Mouse (Mus musculus): ENCODE data around the gene Tfpt. TPM values are rescaled to one million over a fixed set of nuclear protein-coding genes. Genes with fewer than 3 reads are reported as not detected.

Tfpt gene
- 10 to 100 TPM; 36.0 to 40.5 TPM for total RNA-seq (2021)

DNA sequence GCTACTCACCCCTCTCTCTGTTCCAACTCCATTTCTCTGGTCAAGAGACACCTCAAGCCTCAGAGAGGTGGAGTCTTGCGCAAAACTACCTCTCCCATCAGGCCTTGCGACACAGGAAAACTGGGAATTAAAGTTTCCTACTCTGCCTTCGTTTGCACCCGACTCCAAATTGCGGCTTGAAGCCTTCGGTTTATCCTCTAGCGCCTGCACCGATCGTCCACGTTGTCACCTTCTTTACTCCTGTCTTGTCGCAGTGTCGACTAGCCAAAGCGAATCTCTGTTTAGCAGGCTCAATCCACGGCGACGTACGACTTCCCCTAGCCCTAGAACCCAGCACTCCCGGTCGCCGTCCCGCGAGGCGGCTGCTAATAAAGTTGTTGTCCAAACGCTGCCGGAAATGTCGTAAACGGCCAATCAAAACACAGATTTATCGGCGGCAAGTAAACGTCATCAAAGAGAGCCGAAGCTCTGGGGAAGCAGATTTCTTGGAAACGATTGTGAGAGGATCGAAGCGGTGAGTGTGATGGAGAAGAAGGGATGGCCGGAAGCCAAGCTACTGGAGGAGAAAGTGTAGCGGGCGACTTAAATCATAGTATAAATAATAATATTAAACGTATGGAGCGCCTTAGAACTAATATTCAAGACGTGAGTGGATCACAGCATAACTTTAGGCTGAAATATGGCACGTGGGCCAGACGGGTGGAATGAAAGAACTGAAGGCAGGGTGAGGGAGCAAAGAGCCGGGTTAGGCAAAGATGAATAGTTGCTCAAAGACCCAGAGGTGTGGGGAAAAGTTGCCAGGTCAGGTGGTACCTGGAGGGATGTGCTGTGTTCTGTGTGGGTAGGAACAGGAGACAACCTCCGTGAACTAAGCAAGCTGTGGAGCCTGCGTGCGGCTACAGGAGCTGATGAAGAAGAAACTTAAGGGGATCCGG lies at the start of gene Tfpt, which contains the start of gene Prpf31:
TSS of gene Tfpt (minus strand) at position 387 of the 935 bp plus-strand sequence.
TSS of gene Prpf31 (plus strand) at position 443 of the 935 bp plus-strand sequence.
- DNase-seq (ENCODE audit: extremely low spot score in 1 of 2, low spot score in 1 of 2) = peak; percentile 82 to 92

DNA sequence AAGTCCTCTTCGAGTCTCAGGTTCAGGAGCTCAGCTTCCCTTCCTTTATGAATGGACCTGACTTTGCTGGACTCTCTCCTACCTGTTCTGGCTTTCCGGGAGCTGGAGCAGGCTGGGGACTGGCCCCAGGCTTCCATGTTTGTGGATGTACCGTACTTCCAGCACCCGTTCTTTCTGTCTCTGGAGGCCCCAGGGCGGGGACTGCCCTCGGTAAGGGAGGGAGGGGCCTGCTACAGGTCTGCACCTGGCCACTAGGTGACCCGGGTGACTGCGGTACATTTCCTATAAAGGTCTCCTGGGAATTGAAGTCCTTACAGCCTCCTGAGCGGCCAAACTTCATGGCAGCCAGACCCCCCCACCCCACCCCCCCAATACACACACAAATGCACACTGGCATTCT lies 47.6 kb upstream of the Tfpt start, which contains the start of gene Tmc4:
TSS of gene Tmc4 (minus strand) at position 212 of the 400 bp plus-strand sequence.
- no peak for DNase-seq (ENCODE audit: extremely low spot score in 1 of 2, low spot score in 1 of 2)

DNA sequence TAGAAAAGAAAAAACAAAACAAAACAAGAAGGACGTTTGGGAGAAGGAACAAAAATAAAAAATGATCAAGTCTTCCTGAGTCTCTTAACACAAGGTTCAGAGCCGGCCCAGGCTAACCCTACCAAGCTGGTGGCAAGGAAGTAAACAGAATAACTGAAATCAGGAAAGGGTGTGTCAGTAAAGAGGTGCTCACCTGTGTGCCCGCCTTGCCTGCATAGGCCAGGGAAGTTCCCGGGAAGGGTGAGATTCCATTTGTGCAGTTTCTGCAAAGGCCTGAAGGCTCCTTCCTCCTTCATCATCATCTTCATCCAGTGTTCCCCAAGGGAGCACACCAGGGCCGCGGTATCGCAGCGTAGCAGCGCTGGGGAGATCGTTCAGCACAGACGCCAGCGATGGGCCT lies 46.6 kb upstream of the Tfpt start:
- DNase-seq (ENCODE audit: extremely low spot score in 1 of 2, low spot score in 1 of 2) = no peak

DNA sequence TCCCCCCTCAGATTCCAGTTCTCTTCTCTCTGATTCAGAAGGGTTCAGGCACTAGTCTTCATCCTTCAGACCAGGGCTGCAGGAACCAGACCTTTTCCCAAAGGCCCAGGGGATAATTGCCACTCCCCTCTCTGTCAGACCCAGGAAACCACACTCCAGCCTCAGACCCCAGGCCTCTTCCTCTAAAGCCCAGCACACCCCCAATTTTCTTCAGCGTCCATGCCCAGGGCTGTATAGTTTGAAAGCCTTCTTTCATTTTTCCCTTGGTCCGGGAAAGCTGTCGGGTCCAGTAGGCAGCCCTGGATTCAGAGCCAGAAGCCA lies 45.5 kb upstream of the Tfpt start:
- no peak for DNase-seq (ENCODE audit: extremely low spot score in 1 of 2, low spot score in 1 of 2)

DNA sequence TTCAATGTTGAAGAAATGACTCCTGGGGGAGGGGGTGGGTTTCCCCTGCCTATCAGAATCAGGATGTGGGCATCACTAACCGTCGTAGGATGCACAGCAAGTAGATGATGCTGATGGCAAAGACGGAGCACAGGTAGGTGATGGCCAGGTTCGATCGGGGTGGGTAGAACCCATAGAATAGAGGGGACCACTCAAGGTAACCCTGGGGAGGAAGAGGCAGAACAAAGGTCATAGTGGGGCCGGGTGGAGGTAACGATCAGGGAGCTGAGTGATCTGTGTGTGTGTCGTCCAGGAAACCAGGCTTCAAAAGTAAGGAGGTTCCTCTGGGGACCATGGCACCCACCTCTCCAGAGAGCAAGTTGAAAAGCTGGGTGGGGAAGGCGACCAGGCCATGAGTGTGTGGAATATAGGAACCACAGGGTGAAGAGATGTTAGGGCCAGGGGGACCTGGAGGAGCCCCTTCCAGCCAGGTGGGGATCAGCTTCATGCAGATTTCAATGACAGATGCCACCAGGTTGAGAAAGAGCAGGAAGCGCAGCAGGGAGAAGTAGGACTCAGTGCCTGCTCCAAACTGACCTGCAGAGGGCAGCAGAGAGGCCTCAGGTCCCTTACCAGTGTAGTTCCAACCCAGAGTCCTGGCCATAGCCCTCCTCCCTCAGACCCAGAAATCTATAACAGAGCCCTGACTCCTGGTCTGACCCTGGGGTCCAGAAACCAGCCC lies 44.9 kb upstream of the Tfpt start:
- peak; percentile 79 to 95 for DNase-seq (ENCODE audit: extremely low spot score in 1 of 2, low spot score in 1 of 2)

DNA sequence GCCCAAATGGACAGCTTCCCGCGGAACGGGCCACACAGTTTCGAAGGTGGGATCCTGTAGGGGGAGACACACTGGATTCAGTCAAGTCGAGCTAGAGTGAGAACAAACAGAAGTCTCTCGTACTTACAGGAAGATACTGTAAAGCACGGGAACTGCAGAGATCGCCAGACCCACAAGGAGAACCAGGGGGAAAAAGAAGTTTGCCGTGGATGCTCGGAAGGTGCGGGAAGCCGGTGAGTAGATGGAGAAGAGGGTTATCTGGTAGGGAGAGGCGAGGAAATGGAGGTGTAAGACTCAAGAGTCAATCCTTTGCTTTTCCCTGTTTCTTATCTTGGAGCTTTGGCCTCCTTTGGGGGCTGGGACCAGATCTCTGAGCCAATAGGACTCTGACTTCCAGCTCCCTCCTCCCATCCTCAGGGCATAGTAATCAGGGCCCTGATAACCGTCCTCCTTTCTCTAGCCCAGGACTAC lies 37.2 kb upstream of the Tfpt start:
- no peak for DNase-seq (ENCODE audit: extremely low spot score in 1 of 2, low spot score in 1 of 2)

DNA sequence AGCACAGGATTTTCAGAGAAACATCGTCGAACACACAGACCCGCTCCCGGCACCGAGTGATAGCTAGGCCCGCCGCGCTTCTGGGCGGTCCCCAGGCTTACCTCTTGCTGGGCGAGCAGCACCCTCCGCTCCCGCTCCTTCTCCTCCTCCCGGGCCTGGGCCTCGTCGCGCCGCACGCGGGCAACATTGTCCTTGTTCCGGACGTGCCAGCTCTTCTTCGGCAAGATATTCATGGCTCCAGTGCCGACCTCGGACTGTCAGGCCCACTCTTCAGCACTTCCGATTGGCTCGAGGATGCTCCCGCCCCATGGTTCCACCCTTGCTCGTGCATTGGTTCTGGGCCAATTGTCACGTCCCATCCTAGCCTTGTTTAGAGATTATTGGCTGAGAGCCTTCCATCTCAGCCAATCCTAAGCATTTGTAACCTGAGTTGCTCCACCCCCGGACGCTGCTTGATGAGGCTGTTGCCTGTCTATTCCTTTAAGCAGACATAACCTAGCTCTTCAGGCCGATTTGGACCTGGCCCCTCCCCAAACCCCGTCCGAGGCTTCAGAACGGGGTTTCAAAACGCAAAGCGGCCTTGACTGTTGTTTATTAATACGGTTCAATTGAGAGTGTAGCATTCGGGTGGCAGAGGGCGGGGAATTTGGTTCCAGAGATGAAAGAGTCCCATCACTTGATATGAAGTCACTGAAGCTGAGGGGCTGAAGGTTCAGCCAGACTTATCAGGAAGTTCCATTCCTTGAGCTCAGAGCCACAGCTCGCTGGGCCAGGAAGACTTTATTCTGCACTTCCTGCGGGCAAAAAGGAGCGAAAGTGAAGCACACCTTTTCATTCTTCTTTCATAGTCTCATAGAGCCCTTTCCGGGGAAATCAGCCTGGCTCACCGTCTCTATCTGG lies 35.7 kb upstream of the Tfpt start, which contains the start of gene Leng1:
TSS of gene Leng1 (minus strand) at position 626 of the 900 bp plus-strand sequence.
- DNase-seq (ENCODE audit: extremely low spot score in 1 of 2, low spot score in 1 of 2) = peak; percentile 84 to 86

DNA sequence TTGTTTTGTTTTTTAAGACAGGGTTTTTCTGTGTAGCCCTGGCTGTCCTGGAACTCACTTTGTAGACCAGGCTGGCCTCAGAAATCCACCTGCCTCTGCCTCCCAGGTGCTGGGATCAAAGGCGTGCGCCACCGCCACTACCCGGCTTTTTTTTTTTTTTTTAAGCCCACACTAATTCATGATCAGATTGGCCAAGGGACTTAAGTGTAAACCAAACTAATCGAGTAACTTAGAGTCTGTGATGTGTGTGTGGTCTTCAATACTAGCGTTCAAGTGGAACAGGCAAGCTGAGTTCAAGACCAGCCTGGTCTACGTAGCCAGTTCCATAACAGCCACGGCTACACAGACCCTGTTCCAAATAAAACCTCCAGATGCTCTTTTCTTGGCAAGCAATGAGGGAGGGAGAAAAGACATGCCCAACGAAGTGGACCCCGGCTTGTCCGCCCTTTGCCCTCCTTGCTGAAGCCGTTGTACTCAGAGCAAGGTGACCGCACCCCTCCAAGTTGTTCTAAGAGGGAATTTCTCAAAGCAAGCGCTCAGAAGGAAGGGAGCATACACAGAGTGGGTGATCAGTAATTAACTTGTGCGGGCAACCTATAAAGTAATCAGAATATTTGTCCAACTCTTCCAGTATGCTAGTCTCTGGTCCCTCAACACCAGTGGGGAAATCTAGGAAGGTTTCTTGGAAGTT lies 34.9 kb upstream of the Tfpt start:
- DNase-seq (ENCODE audit: extremely low spot score in 1 of 2, low spot score in 1 of 2) = no peak

DNA sequence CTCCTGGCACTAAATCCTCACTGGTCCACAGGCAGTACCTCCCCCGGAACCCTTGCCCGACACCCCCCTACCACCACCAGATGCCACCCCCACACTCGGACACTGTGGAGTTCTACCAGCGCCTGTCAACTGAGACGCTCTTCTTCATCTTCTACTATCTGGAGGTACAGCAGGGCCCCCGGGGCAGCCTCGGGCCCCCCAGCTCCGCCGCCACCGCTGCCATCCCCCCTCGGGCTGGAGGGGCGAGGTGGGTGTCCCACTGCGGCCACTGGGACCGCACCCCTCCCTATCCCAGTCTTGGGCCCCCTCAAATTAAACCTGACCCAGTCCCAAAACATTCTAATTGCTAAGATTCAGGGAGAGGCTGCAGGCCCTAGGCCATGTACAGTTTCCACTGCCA lies 28.8 kb upstream of the Tfpt start:
- DNase-seq (ENCODE audit: extremely low spot score in 1 of 2, low spot score in 1 of 2) = no peak

DNA sequence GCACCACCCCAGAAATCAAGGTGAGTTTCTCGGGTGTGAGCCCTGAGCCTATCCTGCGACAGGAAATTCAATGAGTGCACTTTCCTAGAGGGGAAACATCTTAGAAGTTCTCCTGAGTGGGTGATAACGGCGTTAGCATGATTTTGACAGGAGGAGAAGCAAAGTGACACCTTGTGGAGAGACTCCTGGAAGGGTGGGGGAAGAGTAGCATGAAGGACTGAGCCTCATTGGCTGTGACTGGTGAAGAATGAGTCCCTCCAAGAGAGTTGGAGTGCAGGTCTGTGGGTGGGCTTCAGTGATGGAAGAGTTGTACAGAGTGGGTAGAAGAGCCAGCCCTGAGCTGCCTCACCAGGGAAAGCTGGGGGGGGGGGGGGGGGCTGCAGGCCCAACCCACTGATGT lies 27.2 kb upstream of the Tfpt start:
- no peak for DNase-seq (ENCODE audit: extremely low spot score in 1 of 2, low spot score in 1 of 2)

DNA sequence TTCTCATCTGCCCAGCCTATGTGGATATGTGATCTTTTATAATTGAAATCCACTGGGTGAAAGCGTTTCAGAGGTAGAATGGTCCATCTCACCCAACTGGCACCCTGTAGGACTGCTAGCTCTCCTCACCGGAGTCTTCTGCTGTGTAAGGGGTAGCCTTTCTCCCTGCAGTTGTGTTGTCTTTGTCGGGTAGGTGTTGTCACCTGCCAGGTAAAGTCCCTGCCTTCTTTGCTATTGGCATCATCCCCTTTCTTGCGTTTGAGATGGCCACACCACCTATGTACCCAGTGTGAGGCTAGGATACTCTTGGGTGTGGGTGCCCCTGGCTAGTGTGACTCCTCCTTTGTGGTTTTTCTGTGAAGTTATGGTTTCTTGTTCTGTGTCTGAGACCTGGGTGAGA lies 16.9 kb upstream of the Tfpt start:
- no peak for DNase-seq (ENCODE audit: extremely low spot score in 1 of 2, low spot score in 1 of 2)

DNA sequence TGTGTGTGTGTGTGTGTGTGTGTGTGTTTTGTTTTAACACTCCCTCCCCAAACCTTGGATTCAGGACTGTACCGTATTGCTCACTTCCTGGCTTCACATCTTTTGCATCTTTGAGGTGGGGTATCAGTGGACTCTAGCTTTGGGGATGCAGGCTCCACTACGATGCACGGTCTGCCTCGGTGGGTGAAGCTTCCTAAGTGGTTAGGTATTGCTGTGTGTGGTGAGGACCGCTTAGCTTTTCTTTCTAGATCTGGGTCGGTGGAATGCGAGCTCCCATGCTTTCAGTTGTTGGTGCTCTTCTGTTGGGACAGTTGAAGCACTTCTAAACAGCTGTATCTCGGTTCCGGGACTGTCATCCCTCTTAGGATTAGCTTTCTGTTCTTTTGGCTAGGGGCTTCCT lies 16.5 kb upstream of the Tfpt start:
- DNase-seq (ENCODE audit: extremely low spot score in 1 of 2, low spot score in 1 of 2) = no peak

DNA sequence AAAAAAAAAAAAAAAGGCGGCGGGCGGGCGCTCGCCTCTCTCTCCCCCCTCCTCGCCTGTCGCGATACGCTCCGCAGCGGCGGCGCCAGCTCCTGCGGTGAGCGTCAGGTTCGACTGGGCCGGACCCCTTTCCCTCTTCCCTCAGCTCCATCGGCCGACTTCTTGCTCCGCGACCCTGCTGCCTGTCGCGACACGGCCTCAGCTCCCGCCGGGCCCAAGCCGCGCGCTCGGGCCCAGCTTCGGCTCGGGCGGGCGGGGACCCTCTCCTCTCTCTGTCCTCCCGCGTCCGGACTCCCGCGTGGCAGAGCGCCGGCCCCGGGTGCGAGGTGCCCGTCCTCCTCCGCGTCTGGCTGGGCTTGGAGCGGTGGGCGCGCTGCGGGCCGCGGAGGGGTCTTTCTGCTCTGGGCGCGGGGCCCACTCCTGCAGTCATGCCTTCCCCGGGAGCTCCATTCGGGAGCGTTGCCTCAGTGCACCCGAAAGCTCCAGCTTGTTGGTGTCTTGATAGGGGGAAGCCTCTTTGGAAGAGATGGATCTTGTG lies 15.8 kb upstream of the Tfpt start:
- DNase-seq (ENCODE audit: extremely low spot score in 1 of 2, low spot score in 1 of 2) = no peak

DNA sequence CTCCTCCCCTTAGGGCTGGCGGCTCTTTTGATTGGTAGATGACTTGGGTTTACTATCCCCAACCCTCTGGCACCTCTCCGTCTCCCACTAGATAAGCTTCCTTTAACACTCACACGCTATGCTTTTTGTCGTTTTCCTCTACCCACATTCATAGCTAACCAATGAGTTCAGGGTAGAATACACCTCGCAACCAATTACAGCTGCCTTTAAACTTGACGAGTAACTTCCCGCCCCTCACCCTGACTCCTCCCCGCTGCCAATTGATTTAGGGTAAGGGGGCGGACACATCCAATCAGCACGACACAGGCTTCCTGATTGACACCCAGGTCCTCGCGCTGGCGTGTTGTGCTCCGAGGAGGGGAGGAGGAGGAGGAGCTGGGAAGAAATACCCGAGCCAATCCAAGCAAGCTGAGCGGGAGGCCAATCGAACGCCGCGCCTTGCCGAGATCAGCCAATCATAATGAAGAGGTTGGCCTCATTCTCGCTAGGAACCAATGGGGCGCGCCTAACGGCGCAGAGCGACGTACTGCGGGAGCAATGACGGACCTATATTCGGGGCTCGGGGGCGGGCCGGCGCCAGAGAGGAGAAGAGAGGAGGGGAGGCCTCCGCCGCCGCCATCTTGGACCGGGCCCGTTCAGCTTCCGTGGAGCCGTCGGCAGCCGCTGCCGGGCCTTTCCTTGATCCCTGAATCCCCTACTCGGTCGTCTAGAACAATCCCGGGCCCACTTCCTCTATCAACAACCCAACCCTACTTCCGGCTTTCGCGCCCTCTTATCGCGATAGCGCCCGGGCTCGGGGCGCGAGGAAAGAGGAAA lies 15.2 kb upstream of the Tfpt start, which contains the start of gene Cnot3:
TSS of gene Cnot3 (plus strand) at position 597 of the 816 bp plus-strand sequence.
- DNase-seq (ENCODE audit: extremely low spot score in 1 of 2, low spot score in 1 of 2) = peak; percentile 87 to 93

DNA sequence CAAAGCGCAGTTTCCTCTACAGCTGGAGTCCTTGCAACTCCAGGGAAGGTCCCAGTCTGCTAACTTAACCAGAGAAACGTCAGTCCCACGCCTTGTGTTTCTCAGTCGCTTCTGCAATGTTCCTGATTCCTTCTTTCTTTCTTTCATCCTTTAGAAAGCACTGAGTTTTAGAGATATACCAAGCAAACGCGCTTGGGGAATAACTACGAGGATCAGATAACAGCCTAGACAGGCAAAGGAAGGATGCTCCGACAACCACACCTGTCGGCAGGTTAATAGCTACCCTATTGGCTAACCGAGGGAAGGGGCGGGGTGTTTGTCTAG lies 14.6 kb upstream of the Tfpt start:
- DNase-seq (ENCODE audit: extremely low spot score in 1 of 2, low spot score in 1 of 2) = peak in 1 of 2 experiments; percentile 81

DNA sequence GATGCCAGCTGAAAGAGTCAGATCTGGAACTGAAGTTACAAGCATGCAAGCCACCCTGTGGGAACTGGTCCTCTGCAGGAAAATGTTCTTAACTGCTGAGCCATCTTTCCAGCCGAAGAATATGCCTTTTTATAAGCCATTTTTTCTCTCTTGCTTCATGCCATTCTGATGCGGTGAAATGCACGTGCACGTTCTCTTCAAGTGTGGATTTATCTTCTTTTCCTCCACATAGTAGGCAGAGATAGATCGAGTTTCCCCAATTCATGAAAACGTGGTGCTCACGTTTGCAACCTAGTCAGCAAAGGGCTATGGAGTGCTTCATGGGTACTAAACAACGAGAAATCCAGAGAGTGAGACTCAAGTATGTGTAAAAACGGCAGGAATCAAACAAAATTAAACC lies 14.1 kb upstream of the Tfpt start:
- DNase-seq (ENCODE audit: extremely low spot score in 1 of 2, low spot score in 1 of 2) = no peak

DNA sequence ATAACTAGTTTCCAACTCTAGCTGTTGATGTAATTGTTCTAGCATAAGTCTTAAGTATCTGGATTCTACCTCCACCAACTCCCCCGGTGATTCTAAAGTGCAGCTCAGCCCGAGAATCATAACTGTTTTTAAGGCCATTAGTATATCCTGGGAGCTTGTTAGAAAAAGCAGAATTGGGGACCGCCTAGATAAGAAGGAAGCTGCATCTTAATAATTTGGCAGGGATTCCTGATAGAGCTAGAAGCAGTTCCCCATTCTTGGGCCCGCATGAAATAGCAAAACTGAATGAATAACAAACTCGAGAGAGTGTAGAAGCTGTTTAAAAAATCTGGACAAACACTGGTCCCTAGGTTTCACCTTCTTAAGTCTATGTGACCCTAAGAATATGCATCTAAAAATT lies 13.7 kb upstream of the Tfpt start:
- DNase-seq (ENCODE audit: extremely low spot score in 1 of 2, low spot score in 1 of 2) = no peak

DNA sequence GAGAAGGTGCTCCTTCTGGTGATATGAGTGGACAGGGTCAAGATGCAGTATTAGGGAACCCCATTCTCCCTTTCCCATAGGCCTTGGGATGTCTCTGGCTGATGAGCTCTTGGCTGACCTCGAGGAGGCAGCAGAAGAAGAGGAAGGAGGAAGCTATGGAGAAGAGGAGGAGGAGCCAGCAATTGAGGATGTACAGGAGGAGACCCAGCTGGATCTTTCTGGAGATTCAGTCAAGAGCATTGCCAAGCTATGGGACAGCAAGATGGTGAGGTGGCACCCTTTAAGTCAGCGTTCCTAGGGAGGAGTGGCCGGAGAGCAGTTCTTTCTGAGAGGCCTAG lies 718 bp upstream of the Tfpt start:
- no peak for DNase-seq (ENCODE audit: extremely low spot score in 1 of 2, low spot score in 1 of 2)

DNA sequence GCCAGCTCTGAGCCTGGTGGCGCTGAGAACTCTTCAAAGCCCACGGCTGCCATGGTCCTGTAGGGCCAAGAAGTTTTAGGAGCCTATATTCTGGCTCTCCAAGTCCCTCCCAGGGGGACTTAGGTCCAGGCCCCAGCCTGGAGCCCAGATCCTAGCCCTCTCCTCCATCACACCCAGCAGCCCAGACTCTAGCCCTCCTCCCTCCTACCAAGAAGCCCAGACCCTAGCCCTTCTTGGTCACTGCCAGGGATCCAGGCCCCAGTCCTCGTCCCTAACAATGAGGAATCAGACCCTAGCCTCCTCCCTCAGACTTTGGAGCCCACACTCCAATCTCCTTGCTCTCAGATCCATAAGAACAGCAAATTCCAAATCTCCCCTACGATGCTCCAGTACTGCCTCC lies 699 bp downstream of the Tfpt start:
- DNase-seq (ENCODE audit: extremely low spot score in 1 of 2, low spot score in 1 of 2) = no peak

Measured in layer of hippocampus, postnatal 25 days (tissue).